Comparison of ENCODE assay signal across 9 mouse cellular contexts in the genomic region with DNA sequence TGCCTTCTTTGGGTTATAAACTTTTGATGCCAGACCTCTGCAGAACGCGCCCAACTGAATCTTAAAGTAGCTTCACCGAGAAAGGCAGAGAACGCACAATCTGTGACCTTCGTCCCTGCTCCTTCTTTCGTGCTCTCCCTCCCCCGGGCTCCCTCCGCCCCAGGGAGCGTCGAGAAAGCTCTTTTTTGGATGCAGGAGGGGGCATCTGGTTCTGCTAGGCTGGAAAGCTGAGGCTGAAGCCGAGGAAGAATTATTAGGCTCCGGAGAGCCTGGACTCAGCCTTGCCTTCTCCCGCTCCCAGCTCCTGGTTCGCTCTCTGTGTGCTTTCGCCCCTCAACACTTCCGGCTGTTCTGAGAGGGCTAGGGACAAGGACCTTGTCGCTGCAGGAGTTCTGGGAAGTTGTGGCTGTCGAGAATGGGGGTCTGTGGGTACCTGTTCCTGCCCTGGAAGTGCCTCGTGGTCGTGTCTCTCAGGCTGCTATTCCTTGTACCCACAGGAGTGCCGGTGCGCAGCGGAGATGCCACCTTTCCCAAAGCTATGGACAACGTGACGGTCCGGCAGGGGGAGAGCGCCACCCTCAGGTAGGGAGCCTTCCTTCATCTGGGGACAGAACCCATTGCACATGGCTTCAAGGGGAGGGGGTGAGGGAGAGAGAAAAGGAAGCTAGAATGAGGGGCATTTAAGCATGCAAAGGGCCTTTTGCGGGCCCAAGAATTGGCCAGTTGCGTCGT.
DNase-seq lines count a peak whose midpoint lies in the region; ATAC-seq and TF ChIP-seq lines count a peak whose summit lies in the region.
"Had no signal": no experiment of that assay in that cellular context is flagged by ENCODE, and none has a peak within 500 bp of the region (broad histone marks: within the 10 kb centered on the region; RNA-seq: fewer than 3 reads in every experiment).

No protein-coding gene starts in this region.

- H3K9me3 ChIP-seq in kidney, embryonic 15.5 days (replicated peaks), result no peaks in the 10 kb centered on the region
- H3K9me3 ChIP-seq in lung, postnatal 0 days (ENCODE audit: low read length), result no peaks in the 10 kb centered on the region

- no peak for TF ChIP-seq POLR2A in kidney, adult 2 months (IDR thresholded peaks at IDR 0.05; ENCODE audit: low read depth, low read length)

- H3K4me3 ChIP-seq in kidney, embryonic 15.5 days (replicated peaks), result peak overlapping the region; percentile 61
- H3K4me3 ChIP-seq in kidney, adult 2 months (ENCODE audit: insufficient read depth, low read depth, low read length), result no peak overlapping the region
- H3K4me3 ChIP-seq in lung, postnatal 0 days (ENCODE audit: low read depth, low read length), result peak overlapping the region; percentile 40

- ATAC-seq in kidney, embryonic 15.5 days (replicated peaks; ENCODE audit: low FRiP score), result peak; percentile 55; the same call in 1 of the 2 replicates
- peak; percentile 60 for ATAC-seq in lung, postnatal 0 days

- H3K4me1 ChIP-seq in kidney, embryonic 15.5 days, result peaks cover 16% of the 10 kb centered on the region
- H3K4me1 ChIP-seq in kidney, adult 2 months (ENCODE audit: control insufficient read depth, insufficient read depth, low read length), result no peaks in the 10 kb centered on the region
- H3K4me1 ChIP-seq in lung, postnatal 0 days (ENCODE audit: insufficient read depth, low read depth, low read length), result no peaks in the 10 kb centered on the region

- H3K9ac ChIP-seq in kidney, embryonic 15.5 days, result peak overlapping the region; percentile 42; the same call in 1 of the 2 replicates
- H3K9ac ChIP-seq in lung, postnatal 0 days (replicated peaks; ENCODE audit: low read depth), result no peak overlapping the region

- 3% methylated on average over 30 of the region's 30 CpGs for WGBS in kidney, embryonic 15.5 days
- WGBS in kidney, adult 2 months, result 6% methylated on average over 30 of the region's 30 CpGs
- 3% methylated on average over 29 of the region's 30 CpGs for WGBS in lung, postnatal 0 days

- DNase-seq in kidney, adult 2 months, result no peak
- DNase-seq in cerebellum, postnatal 10 days, result peak; percentile 92 to 93
- DNase-seq in frontal cortex, postnatal 10 days (ENCODE audit: low spot score in 2 of 2), result peak; percentile 67 to 70
- peak; percentile 79 for DNase-seq in layer of hippocampus, adult 11-12 months (ENCODE audit: low spot score)
- DNase-seq in lung, postnatal 0 days (ENCODE audit: low spot score), result peak; percentile 51
- peak; percentile 71 to 79 for DNase-seq in right cerebral cortex, postnatal 36 days (ENCODE audit: low spot score in 2 of 2)
- no peak for DNase-seq in thymus, postnatal 14 days

- no peak overlapping the region for H3K27ac ChIP-seq in kidney, embryonic 15.5 days
- no peak overlapping the region for H3K27ac ChIP-seq in kidney, adult 2 months (ENCODE audit: insufficient read depth, low read depth, low read length)
- no peak overlapping the region for H3K27ac ChIP-seq in lung, postnatal 0 days (ENCODE audit: low read length)

- TF ChIP-seq CTCF in kidney, adult 2 months (conservative IDR thresholded peaks at IDR 0.05; ENCODE audit: insufficient read depth, insufficient read length, low read depth, low read length), result no peak
- peak; percentile 75 for TF ChIP-seq CTCF in lung, postnatal 0 days (IDR thresholded peaks at IDR 0.05)

- peaks cover 55% of the 10 kb centered on the region for H3K27me3 ChIP-seq in kidney, embryonic 15.5 days
- no peaks in the 10 kb centered on the region; the same call in 1 of the 2 replicates for H3K27me3 ChIP-seq in kidney, adult 2 months (replicated peaks; ENCODE audit: control insufficient read depth, insufficient read depth, low read length)
- 0 out of 2 replicates have a peak, but pooled peaks cover 4% of the 10 kb centered on the region for H3K27me3 ChIP-seq in lung, postnatal 0 days (replicated peaks; ENCODE audit: insufficient read depth, low read length)
- H3K27me3 ChIP-seq: CH12.LX had no signal

- peak overlapping the region; percentile 99 for H3K4me2 ChIP-seq in kidney, embryonic 15.5 days
- H3K4me2 ChIP-seq in lung, postnatal 0 days (replicated peaks; ENCODE audit: low read depth, low read length), result peak overlapping the region; percentile 64

- no peaks in the 10 kb centered on the region for H3K36me3 ChIP-seq in kidney, embryonic 15.5 days
- no peaks in the 10 kb centered on the region for H3K36me3 ChIP-seq in kidney, adult 2 months (ENCODE audit: control insufficient read depth, insufficient read depth, low read length)
- H3K36me3 ChIP-seq in lung, postnatal 0 days (ENCODE audit: insufficient read depth, low read length), result no peaks in the 10 kb centered on the region

- no peak for TF ChIP-seq EP300 in lung, postnatal 0 days (IDR thresholded peaks at IDR 0.05)

Comparison
In these comparisons a context has a peak if more than half of its experiments do, and no peak if none do; other contexts are left out.
1. DNase-seq: peak in cerebellum, postnatal 10 days (2 of 2), frontal cortex, postnatal 10 days (2 of 2), layer of hippocampus, adult 11-12 months (single experiment), lung, postnatal 0 days (single experiment) and right cerebral cortex, postnatal 36 days (2 of 2); none in kidney, adult 2 months (single experiment) and thymus, postnatal 14 days (single experiment).